Mouse (Mus musculus) ES-E14 (cell line): ENCODE measurements at regions not wholly inside any gene's neighbourhood (a gene's known extent, or its start where the extent isn't known, plus 50 kb on each side); places are given as distances from the start of the nearest gene placed in this dataset.

Source experiments
- CHD2 ChIP-seq: IDR thresholded peaks from 2 replicates; pipeline ENCODE4 v1.6.1; 2014; ENCODE audit warnings: mild to moderate bottlenecking, low read depth, low read length, inconsistent platforms
- HCFC1 ChIP-seq: IDR thresholded peaks from 2 replicates; pipeline ENCODE4 v1.6.1; 2012; ENCODE audit warnings: low read length, inconsistent platforms, borderline replicate concordance; ENCODE audit not compliant: insufficient read depth
- MAFK ChIP-seq: IDR thresholded peaks from 2 replicates; pipeline ENCODE4 v1.6.1; 2014; ENCODE audit warnings: mild to moderate bottlenecking, low read depth, low read length, inconsistent platforms; ENCODE audit not compliant: insufficient read depth
- ZC3H11A ChIP-seq: IDR thresholded peaks from 2 replicates; pipeline ENCODE4 v1.6.1; 2012; ENCODE audit warnings: low read depth, mild to moderate bottlenecking, inconsistent platforms, low read length, borderline replicate concordance
- ZNF384 ChIP-seq: IDR thresholded peaks from 2 replicates; pipeline ENCODE4 v1.6.1; 2012; ENCODE audit warnings: low read depth, low read length, inconsistent platforms

- no peak for TF ChIP-seq ZC3H11A
- no peak for TF ChIP-seq CHD2
- no peak for TF ChIP-seq MAFK
- TF ChIP-seq ZNF384: no peak
- TF ChIP-seq HCFC1: no peak
These were observed 169.7 kb downstream of the Kcna5 start for GRCm38 (mm10) chr6:126365495-126365894.
